Mouse (Mus musculus) heart, postnatal 10 days (tissue): Measurements from ENCODE around the gene Cryba4. TPM values are rescaled to one million over a fixed set of nuclear protein-coding genes. Genes with fewer than 3 reads are reported as not detected.

Source experiments
- DNase-seq, 2 experiments: peaks; one replicate each; pipeline ENCODE4 v3.0.0; 2021
- intact Hi-C: fragments of 180-260 bp; cut with DNase I; formaldehyde crosslinking; loops from one replicate; pipeline ENCODE4 v1.15.1; 2025
- total RNA-seq, 2 experiments: library from RNA; stranded (reverse); gene quantifications; 2 replicates each; pipeline ENCODE4 v1.2.3; 2021

Cryba4 gene
- total RNA-seq, 2 experiments from 2014 or later, result 3.1 to 3.2 TPM

DNA sequence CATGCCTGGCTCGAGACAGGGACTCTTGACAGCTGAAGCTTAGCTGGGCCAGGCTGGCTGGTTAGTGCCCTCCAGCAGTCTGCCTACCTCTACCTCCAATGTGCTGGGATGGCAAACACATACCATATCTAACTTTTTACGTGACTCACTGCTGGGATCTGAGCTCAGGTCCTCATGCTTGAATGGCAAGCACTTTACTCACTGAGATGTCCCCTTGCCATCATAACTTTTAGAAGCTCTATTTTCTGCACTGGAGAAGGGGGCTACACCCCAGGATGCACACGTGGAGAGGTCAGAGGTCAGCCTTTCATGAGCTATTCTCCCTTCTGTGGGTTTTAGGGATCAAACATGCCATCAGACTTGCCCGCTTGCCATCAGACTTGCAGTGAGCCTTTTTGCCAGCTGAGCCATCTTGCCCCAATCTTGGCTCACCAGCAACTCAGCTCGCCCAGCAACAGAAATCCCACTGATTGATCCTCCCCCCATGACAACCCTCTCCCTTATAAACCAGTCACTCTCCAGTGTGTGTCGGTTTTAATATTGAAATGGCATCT is 39.5 kb downstream of the Cryba4 start:
- DNase-seq, result no peak
- intact Hi-C loops, result no loop called here

- no peak for DNase-seq
- intact Hi-C loops, result no loop called here
These were observed 40.4 kb downstream of the Cryba4 start for GRCm38 (mm10) chr5:112211911-112212310.

DNA sequence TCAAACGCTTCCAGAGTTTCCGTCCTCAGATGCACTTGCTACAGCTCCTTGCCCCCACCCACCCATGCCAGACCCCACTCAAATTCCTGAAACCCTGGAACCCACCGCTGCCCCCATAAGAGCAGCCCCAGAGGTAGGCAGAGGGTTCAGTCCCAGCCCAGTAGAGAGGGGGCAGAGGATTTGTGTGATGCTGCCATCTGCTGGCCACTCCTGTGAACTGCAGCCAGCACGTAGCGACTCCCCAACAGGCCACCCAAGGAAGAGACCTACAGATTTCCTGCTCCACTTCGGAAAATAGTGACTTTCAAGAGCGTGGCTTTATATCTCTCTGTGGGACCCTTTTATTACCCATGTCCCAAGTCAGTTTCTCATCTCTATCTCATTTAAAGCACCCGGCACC is 42.2 kb downstream of the Cryba4 start:
- DNase-seq, result peak; percentile 55 to 73
- intact Hi-C loops, result no loop called here

GRCm38 (mm10) chr5:112208321-112208720 is 44.0 kb downstream of the Cryba4 start:
- no peak for DNase-seq
- intact Hi-C loops, result no loop called here

DNA sequence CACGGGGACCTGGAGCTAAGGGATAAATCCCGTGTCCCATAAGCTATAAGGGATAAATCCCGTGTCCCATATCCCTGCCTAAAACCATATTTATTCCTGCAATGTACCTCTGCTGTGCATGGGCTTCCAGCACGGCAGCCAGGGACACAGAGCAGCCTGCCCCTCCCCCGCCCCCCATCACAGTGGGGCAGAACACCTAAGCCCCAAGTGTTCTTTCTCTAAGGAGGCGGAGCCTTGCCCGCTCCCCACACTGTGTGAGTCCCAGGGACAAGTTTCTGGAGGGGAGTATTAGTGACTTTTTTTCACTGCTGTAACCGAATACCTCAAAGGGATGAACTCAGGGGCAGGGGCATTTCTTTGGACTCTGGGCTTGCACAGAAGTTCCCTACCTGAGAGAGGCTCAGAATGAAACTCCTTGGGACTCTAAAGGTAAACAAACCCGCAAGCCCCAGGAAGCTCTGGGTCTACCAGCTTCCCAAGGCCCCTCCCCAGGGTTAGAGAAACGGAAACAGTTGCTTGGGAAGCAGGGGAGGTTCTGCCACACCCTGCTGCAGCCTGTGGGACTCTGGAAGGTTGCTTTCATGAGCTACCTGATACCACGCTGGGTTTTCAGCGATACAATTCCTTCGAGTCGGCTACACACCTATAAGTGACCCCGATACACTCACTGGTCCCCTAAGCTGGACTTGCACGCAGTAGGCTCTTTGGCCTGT is 45.6 kb downstream of the Cryba4 start:
- intact Hi-C loops, result no loop called here
- no peak for DNase-seq

DNA sequence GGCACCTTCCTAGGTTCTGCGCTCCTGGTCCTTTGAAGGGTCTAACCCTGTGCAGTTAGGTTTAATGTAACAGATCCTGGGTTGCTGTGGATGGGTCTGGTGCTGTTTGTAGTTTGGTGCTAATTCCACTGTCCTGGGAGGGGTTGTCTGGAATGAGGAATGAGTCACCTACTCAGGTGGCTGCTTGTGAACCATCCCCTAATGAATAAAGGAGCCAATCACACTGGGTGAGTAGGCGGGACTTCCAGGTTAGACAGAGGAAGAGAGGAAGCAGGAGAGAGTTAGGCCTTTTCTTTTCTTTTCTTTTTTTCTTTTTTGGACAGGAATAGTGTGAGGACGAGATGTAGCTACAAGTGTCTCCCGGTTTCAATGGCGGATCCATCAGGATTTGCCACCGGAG is 52.7 kb downstream of the Cryba4 start:
- DNase-seq, result no peak
- intact Hi-C loops, result no loop called here

Other genes with a start within 250 kb of the Cryba4 start
- gene Crybb1, start 3.3 kb upstream of the Cryba4 start, total RNA-seq, result under 1 TPM; 0.35 to 0.81 TPM
- gene Tpst2, start 24.2 kb upstream of the Cryba4 start, total RNA-seq, result 10 to 100 TPM; 48.3 to 61.0 TPM
- gene Tfip11, start 73.8 kb upstream of the Cryba4 start, total RNA-seq, result 10 to 100 TPM; 19.2 to 22.0 TPM
- 10 to 100 TPM; 10.2 to 12.5 TPM for gene Srrd, start 90.5 kb upstream of the Cryba4 start, total RNA-seq
- gene Hps4, start 90.6 kb upstream of the Cryba4 start, total RNA-seq, result 10 to 100 TPM; 11.5 to 12.8 TPM
- gene Gm6583, start 103.5 kb upstream of the Cryba4 start, total RNA-seq, result under 1 TPM; 0.10 to 0.19 TPM
- 1 to 10 TPM in 1 of 2 experiments, under 1 TPM in 1; 0.57 to 1.1 TPM for gene Asphd2, start 142.3 kb upstream of the Cryba4 start, total RNA-seq
- gene Gm6588, start 196.9 kb upstream of the Cryba4 start, total RNA-seq, result not detected